Mouse (Mus musculus) urinary bladder, postnatal 10 days (tissue): Measurements from ENCODE around the gene Paqr5.

Experiments
- DNase-seq: peaks from one replicate; pipeline ENCODE4 v3.0.0; 2022; ENCODE audit warnings: low spot score

The Paqr5 gene

GRCm38 (mm10) chr9:61909633-61910032, 117.0 kb downstream of the Paqr5 start:
- no peak for DNase-seq

- no peak for DNase-seq
Measured at GRCm38 (mm10) chr9:61908832-61909407, 117.7 kb downstream of the Paqr5 start.

DNA sequence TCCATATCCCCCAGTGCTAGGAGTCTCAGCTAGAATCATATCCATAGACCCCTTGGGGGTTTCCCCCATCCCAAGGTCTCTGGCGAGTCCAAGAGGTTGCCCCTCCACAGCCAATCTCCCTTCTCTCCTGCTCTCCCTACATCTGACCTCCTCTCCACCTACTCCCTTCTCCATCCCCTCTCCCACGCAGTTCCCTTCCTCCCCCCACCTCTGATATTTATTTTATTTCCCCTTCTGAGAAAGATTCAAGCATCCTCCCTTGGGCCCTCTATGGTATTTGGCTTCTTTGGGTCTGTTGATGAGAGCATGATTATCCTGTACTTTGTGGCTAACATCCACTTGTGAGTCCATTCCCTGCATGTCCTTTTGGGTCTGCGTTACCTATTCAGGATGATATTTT, 118.3 kb downstream of the Paqr5 start:
- DNase-seq, result no peak

- no peak for DNase-seq
Measured at GRCm38 (mm10) chr9:61907621-61908295, 118.9 kb downstream of the Paqr5 start.

- DNase-seq, result no peak
Measured at GRCm38 (mm10) chr9:61906912-61907311, 119.7 kb downstream of the Paqr5 start.

DNA sequence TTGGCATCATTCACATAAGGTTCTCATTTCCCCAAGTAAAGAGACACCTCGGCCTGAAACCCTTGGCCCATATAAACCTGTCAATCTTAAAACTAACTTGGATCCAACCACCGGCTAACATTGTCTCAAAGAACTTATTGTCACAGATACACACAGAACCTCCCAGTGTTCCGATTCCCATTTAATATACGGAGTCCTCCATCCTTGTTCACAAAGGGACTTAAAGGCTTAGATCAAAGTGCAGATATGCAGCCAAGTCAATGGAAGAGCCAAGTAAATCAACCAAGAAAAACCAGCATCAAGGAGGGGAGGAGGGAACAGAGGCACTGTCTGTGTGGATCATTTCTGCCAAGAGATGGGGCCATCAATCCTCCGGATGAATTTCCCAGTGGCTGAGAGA, 121.1 kb downstream of the Paqr5 start:
- DNase-seq, result no peak

DNA sequence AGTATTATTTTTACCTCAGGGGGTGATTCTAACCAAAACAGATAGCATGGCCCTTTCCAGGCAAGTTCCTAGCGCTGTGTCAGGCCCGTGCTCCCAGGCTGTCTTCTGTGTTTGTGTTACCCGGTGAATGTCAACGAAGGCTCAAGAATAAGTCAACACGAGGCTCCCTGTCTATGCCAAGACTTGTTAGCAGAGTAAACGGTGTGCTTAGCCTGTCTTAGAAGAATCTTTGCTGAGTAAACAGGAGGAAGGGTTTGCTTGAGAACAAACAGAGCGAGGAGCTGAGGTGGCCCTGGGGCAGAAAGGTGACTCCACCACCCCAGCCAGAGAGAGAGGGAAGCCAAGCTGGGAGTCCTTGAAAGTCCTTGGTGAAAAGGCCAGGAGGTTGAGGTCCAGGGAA, 122.5 kb downstream of the Paqr5 start:
- no peak for DNase-seq
